Mouse (Mus musculus) urinary bladder, postnatal 14 days (tissue): ENCODE measurements around the gene Eml3.
"Not testable (repeated sequence)": the region's sequence is repeated elsewhere in the genome, so short reads cannot be mapped to it uniquely, and the experiment has no call there.

Experiments
- DNase-seq: peaks from one replicate; pipeline ENCODE4 v3.0.0; 2021; ENCODE audit warnings: low spot score

Gene Eml3

DNA sequence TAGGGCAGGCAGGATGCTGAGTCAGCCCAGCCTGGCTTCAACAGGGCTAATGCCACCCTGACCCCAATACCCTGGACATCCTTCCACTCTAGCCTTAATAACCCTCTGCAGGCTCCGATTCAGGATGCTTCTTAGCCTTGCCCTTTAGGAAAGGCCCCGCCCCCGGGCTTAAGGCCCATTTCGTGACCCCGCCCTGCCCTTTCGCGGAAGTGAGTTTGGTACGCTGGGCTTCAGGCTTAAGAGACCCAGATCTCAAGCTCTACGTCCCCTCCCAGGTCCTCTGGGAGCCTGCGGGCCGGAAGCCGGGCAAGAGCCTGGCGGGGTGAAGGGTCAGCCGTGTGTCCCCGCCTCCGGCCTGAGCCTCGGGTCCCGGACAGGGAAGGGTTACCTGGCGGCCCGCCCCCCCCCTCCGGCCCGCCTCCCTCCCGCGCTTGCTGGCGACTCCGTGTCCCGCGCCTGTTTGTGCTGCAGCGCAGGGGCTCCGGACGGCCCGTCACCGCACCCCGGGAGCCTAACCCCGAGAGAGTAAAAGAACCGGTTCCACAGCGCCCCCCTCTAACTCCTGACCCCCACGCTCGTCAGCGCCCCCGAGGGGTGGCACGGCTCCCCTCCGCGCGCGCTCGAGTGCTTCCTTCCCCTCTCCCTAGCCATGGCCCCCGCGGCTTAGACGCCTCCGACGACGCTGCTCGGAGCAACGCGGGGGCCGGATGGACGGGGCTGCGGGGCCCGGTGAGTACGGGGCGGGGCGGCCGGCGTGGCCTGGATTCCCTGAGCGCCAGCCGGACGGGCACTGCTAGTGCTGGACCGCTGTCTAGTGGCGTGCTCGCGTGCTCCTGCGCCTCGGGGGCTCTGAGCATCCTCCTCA is at the start of gene Eml3, which contains the start of gene Rom1:
Gene Eml3, plus strand, starts transcription at position 329 of the 865 bp plus-strand sequence.
Gene Rom1, minus strand, starts transcription at position 133 of the 865 bp plus-strand sequence.
- DNase-seq: peak; percentile 89

DNA sequence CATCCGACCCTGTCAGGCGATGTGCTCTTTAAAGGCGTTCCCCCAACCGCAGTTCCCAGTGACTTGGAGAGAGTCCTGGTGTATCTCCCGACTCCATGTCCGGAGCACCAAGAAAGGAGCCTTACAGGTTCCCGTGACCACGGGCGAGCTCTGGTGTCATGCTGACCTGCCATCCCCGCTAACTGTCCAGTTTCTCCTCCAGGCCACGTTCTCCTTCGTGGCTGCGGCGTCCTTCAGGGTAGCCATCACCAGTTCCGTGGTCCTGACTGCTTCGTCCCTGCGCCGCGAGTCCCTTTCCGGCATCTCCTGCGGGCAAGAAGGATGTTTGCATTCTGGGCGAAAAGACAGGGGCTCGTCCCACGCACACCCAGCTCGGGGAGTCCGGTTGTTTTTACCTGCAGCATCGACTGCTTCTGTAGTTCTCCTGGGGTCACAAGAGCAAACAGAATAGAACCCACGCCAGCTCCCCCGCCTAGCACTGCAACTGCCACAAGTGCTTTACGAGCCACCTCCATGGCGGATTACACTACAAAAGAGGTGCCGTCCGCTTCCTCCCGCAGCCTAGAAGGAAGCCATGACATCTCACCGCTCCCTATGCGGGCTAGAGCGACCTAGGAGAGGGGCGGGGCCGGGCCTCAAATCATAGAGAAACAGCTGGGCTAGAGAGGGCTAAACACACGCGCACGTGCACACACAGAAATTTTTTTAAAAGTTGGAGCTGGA is 48.9 kb upstream of the Eml3 start, which contains the start of gene Uqcc3:
Gene Uqcc3, minus strand, starts transcription at position 613 of the 723 bp plus-strand sequence.
- DNase-seq: peak; percentile 90

DNA sequence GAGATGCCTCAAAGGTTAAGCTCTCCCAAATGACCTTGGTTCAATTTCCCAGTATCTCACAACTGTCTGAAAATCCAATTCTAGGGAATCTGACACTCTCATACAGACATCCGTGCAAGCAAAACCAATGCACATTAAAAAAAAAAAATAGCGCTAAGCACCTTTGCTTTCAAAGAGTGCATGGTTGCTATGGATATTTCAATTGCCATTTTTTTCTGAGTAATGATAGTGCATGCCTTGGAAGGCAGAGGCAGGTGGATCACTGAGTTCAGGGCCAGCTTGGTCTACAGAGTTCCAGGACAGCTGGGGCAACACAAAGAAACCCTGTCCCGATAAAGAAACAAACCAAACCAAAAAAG is 48.3 kb upstream of the Eml3 start:
- DNase-seq: no peak

DNA sequence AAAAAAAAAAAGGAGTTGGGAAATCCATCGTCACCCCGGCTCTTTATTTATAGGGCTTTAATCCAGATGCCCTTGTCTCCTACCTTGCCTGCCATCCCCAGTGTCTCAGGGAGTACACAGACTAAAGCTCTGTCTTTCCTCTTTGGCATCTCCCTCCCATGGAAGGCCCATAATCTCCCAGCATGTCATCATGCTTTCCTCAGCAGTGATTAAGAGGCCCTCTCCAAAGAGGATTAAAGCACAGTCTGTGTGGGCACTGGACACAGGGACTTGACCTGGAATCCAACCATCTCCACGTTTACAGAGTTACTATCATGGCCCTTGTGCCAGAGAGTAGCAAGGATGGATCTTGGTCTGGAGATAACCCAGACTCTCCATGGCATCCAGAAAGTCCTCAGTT is 45.7 kb upstream of the Eml3 start, which contains the start of the genes Lbhd1 and Gm49403:
Gene Lbhd1, plus strand, starts transcription at position 117 of the 400 bp plus-strand sequence.
Gene Gm49403, plus strand, starts transcription at position 315 of the 400 bp plus-strand sequence.
- DNase-seq: no peak

DNA sequence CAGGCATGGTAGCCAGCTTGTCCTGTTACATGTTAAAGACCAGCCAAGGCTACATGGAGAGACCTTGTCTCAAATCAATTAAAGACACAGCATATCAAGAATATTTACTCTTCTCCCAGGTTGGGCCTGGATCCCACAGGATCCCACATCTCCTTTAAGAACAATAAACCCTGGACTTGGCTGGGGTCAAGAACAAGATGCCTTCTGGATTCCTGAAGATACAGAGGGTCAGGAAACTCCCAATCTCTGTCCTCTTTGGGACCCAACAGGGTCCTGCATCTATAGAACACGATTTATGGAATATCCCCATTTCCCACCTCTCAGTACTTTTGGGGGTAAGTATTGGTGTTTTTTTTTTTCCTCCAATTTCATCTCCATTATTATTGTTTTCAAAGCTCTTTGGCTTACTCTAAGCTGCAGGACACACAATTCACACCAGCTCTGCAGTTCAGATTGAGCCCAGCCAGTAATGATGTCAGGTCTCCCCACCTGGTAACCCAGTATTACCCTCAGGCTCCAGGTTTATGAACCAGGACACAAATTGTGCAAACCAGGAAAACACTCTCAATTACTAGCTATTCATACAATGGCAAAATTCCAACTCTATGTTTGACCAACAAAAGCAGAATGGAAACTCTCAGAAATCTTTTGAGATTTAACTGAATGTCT is 42.3 kb upstream of the Eml3 start:
- DNase-seq: no peak

DNA sequence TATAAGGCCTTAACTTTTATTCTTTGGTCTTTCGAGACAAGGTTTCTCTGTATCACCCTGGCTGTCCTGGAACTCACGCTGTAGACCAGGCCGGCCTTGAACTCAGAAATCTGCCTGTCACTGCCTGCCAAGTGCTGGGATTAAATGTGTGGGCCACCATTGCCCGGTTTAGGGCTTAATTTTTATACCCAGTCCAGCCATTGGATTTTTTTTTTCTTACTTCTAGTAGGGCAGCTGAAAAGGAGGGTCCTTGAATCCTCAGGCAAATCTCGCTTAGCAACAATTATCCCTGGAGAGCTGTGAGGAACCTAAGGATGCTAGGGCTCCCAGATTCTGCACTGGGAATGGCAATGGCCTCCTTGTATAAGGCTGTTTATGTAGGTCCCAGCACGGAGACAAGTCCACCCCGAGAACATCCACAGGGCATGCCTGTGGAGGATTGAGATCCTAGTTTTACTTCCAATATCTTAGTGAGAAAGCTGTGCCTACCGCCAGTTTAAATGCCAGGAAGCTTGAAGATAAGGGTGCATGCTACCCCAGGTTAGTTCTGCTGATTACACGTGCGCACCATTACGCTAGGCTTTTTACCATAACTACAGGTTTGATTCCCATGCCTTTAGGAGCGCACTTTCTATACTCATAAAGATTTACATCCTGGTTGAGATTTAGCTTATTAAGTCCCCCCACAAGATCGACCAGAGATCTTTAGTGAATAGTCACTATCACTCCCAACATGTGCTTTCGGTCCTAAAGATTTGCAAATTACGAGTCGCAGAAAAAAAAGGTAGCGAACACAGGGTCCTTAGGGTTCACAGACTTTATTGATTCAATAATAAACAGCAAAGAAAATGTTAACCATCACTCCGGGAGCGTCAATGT is 41.5 kb upstream of the Eml3 start:
- DNase-seq: no peak

DNA sequence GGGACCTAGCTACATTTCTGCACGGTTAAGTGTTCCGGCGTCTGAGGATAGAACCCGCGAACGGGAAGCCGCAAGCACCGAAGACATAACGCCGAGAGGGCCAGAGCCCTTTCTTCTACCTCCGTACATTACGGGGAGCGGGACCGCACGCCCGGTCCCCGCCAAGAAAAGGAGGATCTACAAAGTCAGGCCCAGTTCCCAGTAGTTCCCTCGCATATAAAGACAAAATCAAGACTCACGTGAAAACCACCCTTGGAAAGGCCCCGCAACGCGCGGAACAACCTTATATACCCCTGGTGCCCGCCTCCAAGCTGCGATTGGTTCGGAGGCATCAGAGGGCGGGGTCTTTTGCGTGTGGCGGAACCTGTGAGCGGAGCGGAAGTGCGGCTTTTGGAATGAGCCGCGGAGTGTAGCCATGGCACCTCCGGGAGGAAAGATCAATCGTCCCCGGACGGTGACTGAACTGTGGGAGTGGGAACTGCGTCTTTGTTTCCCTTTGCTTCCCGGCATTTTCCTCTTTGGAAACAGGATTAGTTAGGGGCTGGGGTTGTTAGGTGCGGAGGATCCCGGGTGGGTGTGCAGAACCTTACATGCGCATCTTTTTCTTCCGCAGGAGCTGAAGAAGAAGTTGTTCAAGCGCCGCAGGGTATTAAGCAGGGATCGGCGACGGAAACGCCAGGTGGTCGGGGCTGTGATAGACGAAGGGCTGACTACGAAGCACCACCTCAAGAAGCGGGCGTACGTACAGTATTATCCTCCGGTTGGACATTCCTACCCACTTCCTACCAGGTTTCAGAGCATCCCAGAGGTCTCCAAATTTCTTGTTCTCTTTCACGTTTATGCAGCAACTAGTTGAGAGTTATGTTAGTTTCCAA is 40.6 kb upstream of the Eml3 start, which contains the start of the genes 1810009A15Rik and Gm49416:
Gene 1810009A15Rik, plus strand, starts transcription at position 343 of the 875 bp plus-strand sequence.
Gene Gm49416, plus strand, starts transcription at position 416 of the 875 bp plus-strand sequence.
- peak; percentile 96 for DNase-seq

DNA sequence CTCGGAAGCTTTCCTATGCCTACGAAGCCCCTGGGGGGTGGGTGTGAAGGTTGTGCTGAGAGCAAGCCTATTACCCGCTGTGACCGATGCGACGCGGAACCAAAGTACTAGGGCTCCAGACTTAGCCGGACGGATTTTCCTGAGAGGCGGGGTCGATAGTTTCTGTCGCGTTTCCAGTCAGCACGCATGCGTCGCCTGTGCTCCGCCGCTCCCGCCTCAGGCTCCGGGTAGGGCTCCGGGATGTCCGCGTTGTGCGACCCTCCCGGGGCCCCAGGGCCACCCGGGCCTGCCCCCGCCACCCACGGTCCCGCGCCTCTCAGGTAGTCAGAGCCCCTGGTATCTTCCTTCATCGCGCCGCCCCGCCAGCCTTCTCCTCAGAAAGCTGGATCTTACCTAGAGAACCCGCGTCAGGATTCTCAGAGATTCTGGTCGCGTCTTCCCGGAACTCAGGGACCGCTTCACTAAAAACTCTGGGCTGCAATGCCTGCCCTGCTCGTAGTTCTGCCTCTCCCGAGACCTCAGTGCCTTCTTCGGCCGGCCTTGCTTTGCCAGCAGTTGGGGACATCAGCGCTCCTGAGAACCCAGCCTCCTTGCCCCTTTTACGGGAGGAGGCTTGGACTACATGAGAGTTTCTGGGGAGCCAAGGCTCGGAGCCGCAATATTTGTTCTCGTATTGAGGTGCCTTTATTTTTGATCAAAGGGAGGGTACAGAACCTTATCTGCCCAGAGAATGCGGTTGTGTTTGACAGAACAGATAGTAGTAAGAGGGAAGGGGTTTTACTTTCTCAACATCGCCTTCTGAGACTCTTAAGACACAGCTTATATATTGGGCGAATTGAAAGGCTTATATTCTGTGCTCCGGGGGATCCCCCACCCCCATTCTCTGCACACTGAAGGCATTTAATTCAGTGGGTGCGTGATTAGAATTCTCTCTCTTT is 36.3 kb upstream of the Eml3 start, which contains the start of gene Ints5:
Gene Ints5, plus strand, starts transcription at position 177 of the 938 bp plus-strand sequence.
- peak; percentile 84 for DNase-seq

DNA sequence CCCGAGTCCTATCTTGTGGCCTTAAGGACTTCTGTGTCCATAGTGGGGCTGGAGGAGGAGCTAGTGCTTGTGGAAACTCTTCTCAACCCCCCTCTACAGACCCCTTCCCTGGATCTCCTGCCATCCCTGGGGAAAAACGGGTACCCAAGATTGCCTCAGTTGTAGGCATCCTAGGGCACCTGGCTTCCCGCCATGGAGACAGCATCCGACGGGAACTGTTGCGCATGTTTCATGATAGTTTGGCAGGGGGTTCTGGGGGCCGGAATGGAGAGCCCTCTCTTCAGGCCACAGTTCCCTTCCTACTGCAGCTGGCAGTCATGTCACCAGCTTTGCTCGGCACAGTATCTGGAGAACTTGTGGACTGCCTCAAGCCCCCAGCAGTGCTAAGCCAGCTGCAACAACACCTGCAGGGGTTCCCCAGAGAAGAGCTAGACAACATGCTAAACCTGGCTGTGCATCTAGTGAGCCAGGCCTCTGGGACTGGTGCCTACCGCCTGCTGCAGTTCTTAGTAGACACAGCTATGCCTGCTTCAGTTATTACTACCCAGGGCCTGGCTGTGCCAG is 33.9 kb upstream of the Eml3 start:
- DNase-seq: no peak

DNA sequence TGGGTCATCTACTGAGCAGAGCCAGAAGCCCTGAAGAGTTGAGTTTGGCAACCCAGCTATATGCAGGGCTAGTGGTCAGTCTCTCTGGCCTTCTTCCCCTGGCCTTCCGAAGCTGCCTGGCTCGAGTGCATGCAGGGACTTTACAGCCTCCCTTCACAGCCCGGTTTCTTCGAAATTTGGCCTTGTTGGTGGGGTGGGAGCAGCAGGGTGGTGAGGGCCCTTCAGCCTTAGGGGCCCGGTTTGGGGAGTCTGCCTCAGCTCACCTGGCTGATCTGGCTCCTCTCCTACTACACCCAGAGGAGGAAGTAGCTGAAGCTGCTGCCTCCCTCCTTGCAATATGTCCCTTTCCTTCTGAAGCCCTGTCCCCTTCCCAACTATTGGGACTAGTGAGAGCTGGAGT is 33.1 kb upstream of the Eml3 start:
- not testable (repeated sequence) for DNase-seq

DNA sequence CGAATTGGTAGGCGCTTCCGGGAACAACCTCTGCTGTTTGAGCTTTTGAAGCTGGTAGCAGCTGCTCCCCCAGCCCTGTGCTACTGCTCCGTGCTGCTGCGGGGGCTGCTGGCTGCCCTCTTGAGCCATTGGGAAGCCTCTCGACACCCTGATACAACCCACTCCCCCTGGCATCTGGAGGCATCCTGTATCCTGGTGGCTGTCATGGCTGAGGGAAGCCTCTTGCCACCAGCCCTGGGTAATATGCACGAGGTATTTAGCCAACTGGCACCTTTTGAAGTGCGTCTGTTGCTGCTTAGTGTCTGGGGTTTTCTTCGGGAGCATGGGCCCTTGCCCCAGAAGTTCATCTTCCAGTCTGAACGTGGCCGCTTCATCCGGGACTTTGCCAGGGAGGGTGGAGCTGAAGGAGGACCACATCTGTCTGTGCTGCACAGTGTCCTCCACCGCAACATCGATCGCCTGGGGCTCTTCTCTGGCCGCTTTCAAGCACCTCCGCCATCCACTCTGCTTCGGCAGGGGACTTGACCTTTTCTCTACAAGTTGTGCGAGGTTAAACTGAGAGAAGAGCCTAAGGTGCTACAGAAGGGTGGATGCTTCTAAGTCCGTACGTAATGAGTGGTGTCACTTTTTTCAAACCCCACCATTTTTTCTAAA is 32.0 kb upstream of the Eml3 start:
- peak; percentile 58 for DNase-seq

DNA sequence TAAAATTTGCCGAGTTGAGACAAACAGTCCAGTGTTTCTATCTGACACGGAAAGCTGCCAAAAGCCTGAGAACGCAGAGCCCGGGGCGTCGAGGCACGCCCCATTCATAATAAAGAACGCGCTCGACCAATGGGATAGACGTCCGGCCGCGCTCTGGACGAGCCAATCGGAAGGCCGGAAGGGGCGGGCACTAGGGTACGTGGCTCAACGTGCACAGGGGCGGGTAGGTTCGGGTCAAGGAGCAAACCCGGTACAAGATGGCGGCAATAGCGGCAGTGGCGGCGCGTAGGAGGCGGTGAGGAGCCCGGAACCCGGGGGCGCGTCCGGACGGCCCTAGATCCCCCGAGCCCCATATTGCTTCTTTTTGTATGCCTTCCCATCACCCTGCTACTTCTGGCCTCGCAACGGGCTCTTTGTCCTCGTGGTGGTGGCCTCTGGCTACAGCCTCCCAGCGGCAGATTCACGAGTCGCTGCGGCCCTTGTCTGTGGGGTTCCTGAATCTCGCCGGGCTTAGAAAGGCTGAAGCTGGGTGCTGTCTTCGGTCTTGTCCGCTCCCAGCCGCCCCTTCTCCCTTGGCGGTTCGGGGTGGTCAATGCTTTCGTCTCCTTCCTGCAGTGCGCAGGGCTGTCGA is 31.4 kb upstream of the Eml3 start, which contains the start of gene Ganab:
Gene Ganab, plus strand, starts transcription at position 207 of the 631 bp plus-strand sequence.
- peak; percentile 96 for DNase-seq

DNA sequence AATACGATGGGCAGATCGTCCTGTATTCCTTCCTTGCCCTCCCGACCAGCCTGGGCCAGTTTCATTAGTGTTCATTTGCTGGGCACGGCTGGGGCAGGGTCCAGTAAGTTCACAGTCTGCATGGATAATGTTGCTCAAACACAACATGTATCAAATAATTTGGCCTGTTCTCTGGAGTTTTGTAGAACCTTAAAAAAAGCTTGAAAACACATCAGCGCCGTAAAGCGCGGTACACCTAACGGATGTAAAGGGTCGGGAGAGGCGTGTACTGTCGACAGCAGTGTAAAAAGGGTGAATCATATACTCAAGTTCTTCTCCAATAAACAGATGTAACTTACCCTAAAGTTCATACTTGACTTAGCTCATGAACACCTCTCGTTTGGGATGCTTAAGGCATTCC is 30.8 kb upstream of the Eml3 start:
- no peak for DNase-seq

DNA sequence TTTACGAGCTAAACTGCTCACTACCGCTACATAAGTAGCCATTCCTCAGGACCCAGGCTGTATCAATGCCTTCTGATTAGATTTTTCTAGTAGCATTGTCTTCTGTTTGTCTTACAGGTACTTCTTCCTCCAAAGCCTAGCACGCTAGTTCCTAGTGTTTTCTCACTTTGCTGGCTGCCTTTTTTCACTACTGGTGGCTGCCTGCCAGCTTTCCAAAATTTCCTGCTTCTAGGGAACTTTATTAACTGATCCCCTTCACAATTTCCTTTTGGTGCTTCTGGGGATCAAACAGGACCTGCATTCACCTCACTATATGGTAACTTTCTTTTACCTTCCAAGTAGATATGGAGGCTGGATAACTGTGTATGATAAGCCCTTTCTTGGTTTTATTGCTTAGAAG is 30.3 kb upstream of the Eml3 start:
- DNase-seq: no peak

DNA sequence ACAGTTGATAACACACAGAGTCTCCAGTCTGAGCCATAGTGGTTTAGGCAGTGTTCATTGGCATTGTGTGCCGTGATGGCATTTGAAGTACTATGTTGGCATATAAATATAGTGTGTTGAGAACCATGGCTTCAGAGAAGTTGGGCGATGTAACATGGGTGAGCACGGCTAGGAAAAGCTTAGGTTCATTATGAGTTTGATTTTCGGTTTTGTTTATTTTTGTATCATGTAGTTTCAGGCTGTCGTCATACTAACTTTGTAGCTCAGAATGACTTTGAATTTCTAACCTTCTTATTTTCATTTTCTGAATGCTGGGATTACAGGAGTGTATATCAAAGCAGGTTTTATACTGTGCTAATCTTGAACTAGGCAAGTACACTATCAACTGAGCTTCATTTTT is 25.9 kb upstream of the Eml3 start:
- DNase-seq: no peak

DNA sequence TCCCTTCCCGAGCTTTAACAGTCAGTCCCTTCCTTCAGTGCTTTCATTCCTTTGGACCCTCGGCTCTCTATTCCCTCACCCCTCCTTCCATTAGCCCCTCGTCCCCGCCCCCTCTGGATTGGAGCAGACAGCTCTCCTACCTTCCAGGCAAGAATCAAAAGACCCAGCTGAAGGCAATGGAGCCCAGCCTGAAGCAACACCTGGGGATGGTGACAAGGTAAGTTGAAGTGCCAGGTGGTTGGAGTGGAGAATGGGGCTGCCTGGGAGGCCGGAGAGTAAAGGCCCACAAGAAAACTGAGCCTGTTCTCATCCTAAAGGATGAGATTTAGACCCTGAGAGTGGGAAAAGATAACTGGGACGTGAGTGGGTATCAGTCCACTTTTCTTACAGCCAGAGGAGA is 20.8 kb upstream of the Eml3 start:
- no peak for DNase-seq

DNA sequence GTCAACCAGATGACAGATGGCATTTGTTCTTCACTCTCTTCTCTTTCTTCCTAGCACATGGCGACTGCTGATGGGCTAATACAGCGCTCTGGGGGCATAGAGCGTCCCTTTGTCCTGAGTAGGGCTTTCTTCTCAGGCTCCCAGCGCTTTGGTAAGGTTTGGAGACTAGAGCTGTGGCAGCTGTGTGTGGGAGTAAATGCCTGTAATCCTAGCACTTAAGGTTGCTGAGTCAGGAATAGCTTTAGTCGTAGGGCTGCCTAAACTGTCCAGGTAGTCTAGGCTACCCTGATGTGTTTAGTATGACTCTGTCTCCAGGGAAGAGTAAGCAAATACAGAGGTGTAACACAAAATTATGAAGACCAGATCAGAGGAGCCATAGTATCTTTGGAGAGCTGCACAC is 17.5 kb upstream of the Eml3 start:
- no peak for DNase-seq
